Mouse (Mus musculus) yolk sac, embryonic 10.5 days (tissue): ENCODE measurements around the gene Eif4ebp2.
"Not testable (repeated sequence)": the region's sequence is repeated elsewhere in the genome, so short reads cannot be mapped to it uniquely, and the experiment has no call there.

ENCODE experiments used
- DNase-seq: peaks from one replicate; pipeline ENCODE4 v3.0.0-alpha.2; 2017; ENCODE audit warnings: low spot score

The Eif4ebp2 gene

DNA sequence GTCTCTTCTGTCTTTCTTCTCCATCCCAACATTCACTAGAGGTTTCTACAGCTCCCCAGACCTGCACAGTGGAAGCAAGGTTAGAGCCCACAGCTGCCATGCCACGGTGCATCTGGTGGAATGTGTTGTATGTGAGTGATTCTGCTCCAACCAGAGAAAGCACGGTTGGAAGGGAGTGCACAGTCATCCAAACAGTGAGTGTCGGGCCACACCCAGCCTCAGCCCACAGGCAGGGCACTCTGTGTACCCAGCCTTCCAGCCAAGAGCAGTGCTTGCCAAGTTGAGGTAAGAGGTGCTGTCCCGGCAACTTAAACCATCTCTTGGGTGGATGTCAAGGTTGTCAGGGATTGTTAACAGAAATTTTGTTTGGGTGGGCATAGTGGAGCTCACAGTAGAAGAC is 12.5 kb upstream of the Eif4ebp2 start:
- DNase-seq = no peak

DNA sequence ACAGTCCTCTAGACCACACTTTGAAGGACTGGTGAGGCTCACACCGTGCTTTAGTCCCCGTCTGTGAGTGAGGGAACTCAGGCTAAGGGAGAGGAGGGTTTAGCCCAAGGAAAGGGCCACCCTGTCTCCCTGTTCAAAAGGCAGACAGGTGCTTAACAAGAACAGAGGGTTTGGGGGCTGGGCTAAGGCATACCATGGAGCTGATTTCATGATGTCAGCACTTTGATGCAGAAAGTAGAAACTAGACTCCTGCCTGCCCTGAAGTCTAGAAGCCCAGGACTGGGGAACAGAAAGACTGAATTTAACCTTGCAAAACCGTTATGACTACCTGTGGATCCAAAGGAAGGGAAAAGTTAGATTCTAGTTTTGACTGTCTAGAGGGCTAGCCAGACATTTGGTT is 4.7 kb upstream of the Eif4ebp2 start:
- DNase-seq = no peak

DNA sequence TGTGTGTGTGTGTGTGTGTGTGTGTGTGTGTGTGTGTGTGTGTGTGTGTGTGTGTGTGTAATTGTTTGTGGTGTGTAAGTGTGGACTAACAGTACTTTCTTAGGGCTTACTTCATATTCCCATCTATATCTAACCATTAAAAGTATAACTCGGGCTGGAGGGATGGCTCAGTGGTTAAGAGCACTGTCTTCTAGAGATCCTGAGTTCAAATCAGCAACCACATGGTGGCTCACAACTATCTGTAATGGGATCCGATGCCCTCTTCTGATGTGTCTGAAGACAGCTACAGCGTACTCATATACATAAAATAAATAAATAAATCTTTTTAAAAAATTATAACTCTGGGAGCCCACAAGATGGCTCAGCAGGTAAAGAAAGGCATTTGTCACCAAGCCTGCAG is 710 bp upstream of the Eif4ebp2 start:
- not testable (repeated sequence) for DNase-seq

DNA sequence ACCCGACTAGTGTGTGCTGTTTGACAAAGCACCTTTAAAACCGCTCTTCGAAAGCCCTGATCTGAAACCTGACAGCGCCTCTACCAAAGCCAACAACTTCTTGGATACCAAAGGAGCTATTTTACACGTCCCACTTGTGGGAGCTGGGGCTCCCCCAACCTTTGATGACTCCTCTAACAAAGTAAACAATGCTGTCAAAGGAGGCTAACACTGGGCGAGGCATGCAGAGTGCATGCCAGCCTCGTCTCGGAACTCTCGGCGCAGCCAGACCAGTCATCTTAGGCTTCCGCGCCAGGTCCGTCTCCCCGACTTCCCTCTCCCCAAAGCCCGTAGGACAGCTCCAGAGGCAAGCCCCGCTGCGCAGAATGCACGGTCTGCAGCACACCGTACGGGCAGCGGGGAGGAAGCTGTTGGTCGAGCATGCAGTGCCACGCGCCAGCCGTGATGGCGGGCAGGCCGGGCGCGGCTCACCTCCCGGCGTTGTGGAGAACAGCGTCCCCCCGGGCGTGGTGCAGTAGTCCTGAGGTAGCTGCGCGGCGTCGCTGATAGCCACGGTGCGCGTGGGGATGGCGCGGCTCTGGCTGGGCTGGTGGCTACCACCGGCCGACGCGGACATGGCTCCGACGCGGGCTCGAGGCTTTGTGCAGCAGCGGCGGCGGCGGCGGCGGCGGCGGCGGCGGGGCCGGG is 387 bp downstream of the Eif4ebp2 start:
- DNase-seq = peak; percentile 48

DNA sequence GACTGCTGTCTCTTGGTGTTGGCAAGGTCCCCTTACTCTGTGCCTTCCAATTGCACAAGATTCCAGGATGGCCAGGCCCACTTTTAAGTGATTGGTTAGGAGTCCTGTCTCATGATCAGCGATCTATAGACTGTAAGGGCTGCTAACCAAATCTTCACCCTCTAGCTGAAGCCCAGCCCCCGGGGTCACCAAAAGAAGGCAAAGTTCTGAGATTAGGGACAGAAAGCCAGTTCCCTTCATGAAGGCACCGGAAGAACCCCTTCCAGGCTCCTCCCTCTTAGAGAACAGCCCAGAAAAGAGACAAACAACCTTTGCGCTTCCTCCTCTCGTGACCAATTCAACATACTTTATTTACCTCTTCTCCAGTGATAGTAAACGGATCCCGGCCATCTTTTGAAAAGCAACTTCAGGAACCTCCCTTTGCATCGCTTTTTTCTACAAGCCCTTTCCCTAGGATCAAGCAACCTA is 964 bp downstream of the Eif4ebp2 start:
- peak; percentile 83 for DNase-seq

DNA sequence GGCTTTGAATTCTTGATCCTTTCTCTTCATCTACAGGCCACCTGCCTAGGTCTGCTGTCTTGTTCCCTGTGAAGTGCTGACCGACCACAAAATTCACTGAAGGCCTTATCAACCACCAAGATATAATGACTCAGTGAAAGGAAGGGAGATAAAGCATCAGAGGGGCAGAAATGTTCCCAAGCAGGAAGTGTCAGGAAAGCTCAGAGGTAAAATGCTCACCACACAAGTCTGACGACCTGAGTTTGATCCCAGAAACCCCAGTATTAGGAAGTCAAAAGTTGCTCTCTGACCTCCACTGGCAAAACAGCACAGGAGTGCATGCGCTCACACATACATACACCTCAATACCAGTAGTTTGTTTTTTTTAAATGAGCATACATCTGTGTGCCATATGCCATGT is 3.6 kb downstream of the Eif4ebp2 start:
- DNase-seq = no peak

DNA sequence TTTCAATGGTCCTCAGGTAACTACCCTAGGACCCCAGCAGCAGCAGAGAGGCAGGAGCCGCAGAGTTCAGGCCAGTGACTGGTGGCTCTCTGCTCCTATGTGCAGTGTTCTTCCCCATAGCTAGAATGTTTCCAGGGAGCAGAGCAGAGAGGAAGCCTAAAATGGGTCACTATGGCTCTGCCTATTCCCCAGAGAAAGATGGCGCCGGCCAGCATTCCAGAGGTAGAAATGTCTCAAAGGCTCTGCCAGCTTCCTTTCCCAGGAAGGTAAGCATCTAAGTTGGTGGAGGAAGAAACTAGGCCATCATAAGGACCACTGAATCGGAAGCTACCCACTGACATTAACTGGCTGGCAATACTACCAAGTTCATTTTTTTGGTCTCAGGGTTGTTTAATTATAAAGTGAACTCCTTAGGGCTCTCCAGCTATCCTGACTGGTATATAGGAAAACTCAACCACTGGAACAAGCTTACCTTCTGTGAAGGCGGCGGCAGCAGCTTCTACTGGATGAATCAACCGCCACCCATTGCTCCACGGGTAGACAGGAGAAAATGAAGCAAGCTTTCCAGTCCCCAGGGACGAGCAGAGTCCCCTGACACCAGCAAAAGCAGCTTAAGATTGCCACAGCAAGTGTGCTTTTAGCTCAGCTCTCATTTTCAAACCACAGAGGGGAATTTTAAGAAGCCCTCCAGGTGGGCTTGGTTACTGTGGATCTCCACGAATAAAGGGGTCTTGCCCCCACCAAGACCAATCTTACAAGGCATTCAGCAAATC is 4.7 kb downstream of the Eif4ebp2 start:
- no peak for DNase-seq

DNA sequence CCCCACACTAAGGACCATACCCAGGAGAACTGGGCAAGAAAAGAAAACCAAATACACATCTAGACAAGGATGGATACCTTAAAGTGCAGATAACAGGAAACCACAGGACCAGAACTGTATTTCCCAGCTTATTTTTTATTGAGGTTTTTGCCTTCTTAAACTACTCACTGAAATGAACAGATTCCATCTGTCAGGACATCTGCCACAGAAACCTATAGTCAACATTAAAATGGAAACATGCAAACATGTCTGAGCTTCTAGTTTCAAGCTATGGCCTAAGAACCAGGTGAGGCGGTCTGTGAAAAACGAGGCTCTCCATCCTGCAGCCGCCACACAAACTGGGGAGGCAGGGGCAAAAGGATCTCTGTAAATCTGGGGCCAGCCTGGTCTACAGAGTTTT is 7.4 kb downstream of the Eif4ebp2 start:
- no peak for DNase-seq

DNA sequence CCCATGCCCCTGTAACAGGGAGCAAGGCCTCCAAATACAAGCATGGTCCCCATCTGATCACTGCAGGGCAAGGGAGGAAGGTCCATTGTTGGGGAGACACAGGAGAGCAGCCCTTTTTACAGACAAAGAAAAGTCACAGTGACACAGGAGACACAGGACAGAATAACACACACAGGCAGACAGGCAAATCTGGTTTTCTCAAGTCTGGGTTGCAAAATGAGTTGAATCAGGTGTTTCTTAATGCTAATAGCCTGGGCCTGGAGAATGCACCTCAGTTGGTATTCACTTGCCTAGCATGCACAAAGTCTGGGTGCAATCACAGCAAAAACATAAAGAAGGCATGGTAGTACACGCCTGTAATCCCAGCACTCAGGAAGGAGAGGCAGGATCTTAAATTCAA is 8.6 kb downstream of the Eif4ebp2 start:
- DNase-seq = no peak

DNA sequence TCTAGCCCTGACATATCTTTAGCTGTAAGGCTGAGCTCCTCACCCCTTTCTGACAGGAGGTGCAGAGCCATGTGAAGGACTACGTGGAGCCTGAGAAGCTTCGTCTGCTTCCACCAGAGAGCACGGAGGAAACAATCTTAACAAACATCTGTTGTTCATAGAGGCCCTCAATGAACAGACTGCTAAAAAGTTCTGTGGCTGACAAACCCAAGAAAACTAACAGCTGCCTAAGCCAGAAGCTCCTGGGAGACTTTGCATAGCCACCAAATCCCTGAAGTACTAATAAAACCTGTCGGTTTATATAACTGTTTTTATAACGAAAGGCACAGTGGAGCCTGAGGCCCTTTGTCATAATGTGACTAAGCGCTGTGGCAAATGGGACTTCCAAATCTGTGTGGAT is 9.0 kb downstream of the Eif4ebp2 start:
- no peak for DNase-seq

DNA sequence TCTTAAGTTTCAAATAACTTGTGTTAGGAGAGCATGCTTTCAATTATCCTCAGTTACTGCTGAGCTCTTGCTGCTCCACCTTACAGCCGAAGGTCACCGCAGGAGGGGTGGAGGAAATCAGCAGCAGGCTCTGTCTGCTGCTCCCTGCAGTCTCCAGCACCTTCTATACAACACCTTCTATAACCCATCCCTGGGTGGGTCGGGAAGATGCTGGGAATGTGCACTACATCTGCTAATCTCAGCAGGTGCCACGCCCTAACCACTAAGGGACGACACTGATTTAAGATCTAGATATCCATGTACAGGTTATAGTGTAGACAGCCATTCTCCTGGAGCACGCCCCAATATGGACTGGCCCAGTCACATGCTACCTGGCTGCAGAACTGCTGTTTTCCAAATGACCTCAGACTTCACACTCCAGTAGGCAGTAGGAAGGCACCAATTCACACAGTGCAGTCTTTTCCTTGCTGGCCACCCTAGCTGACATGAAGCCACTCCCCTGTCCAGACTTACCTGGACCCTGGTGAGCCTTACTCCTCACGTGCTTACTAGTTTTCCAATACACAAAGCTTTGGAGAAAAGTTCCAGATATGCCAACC is 12.2 kb downstream of the Eif4ebp2 start:
- no peak for DNase-seq

DNA sequence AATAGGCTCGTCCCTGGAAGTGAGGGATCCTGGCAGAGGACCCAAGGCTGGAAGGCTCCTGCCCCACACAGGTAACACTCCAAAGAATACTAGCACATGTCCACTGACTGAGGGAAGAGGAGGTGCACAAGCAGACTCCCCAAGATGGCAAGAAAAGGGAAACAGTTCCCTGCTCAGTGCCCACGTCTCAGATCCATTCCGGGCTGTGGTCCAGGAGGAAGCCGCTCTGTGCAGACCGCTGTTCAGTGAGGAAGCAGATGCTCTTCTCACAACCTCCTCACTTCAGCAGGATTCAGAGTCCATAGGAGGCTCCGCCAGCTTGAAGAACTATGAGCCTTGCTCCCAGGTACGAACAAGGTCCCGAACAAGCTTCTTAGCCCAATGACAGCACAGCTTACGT is 21.1 kb downstream of the Eif4ebp2 start:
- no peak for DNase-seq

DNA sequence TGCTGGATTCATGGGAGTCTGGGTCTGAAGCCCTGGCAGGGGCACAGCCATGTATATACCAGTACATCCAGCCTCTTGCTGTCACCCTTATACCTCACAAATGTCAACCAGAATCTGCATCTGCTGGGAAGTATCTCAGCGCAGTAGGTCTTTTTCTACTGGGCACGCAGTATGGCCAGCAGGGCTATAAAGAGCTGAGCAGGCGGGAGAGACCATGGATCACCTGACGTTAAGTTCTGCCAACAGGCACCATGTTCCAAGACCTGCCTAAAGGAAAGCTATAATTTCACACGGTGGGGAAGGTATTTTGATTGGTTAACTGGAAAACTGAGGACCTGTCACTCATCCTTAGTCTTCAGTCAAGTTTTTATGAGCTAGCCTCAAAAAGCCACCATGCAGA is 23.4 kb downstream of the Eif4ebp2 start:
- DNase-seq = no peak

DNA sequence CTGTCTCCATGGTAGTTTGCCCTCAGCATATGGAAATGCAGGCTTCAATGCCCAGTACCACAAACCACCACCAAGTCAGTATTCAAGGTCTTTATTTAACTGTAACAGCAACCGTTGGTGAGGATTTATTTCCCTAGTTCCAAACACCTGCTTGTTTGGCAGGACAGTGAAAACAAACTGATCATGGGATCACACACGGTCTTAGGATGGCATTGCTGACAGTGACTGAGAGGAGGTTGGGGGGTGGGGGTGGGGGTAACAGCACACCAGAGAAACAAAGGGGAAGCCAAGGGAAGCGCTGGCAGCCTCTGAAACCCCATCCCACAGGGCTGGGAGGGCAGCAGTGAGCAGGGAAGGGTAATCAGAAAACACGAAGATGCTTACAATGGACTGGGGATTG is 24.0 kb downstream of the Eif4ebp2 start:
- no peak for DNase-seq

DNA sequence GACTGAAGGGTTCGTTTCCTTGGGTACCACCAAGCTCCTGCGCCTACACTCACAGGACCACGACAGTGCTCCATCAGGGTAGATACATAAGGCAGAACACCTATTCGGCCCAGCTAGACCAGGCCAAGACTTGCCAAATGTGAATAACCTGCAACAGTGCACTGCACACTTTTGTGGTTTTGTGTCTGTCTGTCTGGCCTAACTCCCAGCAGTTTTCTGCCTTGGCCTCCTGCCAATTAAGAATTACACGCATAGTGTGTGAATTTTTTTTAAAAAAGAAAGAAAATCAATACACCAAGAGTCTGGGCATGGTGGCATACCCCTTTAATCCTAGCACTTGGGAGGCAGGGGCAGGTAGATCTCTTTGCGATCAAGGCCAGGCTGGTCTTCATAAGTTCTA is 24.5 kb downstream of the Eif4ebp2 start:
- DNase-seq = no peak

DNA sequence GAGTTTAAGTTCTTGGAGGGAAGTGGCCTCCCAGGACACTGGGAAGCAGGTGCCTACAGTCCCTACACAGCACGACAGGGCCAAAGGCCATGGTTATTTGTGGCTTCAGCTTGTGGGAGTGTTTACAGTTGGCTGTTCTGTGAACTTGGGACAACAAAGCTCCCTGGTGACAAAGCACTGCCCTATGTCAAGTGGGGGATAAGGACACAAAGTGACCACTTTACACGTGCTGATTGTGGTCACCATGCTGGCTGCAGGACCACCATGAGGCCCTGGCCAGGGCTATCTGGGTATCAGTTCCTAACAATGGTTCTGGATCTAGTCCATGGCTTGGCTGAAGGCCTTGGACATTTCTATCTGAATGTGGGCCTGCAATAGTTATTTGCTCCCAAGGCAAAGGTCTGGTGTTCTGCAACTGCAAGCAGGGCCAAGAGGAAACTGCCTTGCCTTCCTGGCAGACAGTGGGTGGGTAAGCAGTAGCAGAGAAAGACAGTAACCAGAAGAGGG is 26.2 kb downstream of the Eif4ebp2 start:
- peak; percentile 70 for DNase-seq

DNA sequence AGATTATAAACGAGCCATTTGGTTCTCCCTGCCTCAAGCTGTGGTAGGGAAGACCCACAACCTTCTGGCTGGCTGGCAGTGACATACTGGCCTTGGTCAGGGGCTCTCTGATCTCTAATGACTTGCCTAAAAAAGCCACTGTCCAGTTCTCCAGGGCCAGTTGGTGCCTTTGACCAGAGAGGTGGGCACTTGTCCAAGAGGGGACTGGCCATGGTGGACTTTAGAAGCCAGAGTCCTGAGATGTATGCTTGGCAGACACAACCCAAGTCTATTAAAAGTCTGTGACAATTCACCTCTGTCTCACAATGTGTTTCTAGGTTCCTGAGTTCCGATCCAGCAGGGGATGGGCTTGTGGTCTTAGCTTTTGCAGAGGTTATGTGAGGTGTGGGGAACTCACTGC is 27.4 kb downstream of the Eif4ebp2 start:
- DNase-seq = no peak

DNA sequence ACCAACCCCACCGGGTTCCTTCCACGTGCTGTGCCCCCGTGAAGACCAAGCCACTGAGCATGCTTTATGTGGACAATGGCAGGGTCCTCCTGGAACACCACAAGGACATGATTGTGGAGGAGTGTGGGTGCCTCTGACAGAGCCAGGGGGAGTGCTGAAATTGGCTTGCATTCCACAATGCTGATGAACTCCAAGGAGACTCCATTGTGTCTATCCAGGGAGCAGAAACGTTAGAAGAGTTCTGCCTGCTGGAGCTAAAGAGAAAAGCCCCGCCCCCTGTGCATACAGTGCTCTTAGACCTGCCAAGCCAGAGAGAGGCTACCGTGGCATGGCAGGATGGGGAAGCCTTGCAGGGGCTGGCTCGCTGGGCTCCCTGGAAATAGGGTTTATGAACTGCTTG is 28.0 kb downstream of the Eif4ebp2 start:
- no peak for DNase-seq

DNA sequence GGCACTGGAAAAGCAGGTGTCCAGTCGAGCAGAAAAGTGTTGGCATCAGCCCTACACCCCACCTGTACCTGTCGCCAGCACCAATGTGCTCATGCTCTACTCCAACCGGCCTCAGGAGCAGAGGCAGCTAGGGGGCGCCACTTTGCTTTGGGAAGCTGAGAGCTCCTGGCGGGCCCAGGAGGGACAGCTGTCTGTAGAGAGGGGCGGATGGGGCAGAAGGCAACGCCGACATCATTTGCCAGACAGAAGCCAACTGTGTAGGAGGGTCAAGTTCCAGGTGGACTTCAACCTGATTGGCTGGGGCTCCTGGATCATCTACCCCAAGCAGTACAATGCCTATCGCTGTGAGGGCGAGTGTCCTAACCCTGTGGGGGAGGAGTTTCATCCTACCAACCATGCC is 29.2 kb downstream of the Eif4ebp2 start:
- no peak for DNase-seq

DNA sequence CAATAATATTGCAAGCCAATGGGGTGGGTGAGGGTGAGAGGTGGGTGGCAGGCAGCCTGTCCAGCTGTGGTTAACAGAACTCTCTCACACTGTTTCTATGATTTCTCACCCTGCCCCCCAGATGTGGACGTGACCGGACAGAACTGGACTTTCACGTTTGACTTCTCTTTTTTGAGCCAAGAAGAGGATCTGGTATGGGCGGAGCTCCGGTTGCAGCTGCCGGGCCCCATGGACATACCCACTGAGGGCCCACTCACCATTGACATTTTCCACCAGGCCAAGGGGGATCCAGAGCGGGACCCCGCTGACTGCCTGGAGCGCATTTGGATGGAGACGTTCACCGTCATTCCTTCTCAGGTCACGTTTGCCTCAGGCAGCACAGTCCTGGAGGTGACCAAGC is 29.6 kb downstream of the Eif4ebp2 start:
- DNase-seq = no peak

DNA sequence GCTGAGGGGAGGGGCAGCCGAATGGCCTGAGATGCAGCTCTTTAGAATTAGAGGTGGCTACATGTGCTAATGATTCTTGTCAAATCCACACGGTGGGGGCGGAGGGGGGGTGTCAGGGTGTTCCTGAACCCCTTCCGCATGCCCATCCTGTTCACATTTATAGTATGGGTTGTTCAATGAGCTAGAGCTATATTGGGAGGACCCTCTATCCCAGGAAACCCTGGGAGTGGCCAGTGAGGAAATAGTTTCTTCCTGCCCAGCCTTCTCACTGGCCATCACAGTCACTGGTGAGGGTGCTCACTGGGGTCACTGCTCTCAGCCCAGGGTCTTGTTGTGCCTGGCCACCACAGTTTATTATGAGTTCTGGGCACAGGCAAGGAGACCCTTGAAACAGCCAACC is 32.5 kb downstream of the Eif4ebp2 start:
- no peak for DNase-seq

DNA sequence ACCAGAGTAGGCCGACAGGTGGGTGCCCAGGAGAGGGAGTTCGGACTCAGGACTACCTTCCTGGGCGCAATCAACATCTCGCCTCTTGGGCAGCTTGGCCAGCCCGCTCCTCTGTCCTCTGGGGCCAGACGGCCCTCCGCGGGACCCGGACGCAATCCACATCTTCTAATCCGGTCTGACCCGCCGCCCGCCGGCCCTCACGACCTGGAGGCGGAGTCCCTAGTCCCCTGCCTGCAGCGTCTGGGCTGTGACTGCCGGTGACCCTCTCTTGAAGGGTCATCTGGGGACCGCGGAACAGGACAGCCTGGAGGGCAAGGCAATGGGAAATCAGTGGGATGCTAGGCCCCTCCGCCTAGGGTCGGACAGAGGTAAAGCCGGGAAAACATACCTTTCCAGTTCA is 33.3 kb downstream of the Eif4ebp2 start:
- no peak for DNase-seq
